Mouse (Mus musculus) kidney, embryonic 15.5 days (tissue): ENCODE results near the gene Rab11b. TPM values are rescaled to one million over a fixed set of nuclear protein-coding genes. Genes with fewer than 3 reads are reported as not detected.
A peak's percentile ranks its signal among the peaks of the same experiment; 100 is the strongest.

Experiments used
- ATAC-seq: fragments of 200-750 bp; cut with Nextera tagmentation; replicated peaks from 2 replicates; pipeline ENCODE4 v1.8.0; 2017; ENCODE audit warnings: moderate TSS enrichment; ENCODE audit not compliant: low FRiP score
- H3K27ac ChIP-seq: fragments of 300-500 bp; sonication (generic); 2 replicates; pipeline ENCODE4 v1.5.1; 2015; ENCODE audit warnings: mild to moderate bottlenecking, inconsistent platforms
- H3K27me3 ChIP-seq: fragments of 300-500 bp; sonication (generic); 2 replicates; pipeline ENCODE4 v1.6.1; 2015; ENCODE audit warnings: inconsistent platforms
- H3K36me3 ChIP-seq: fragments of 300-500 bp; sonication (generic); 2 replicates; pipeline ENCODE4 v1.6.1; 2015; ENCODE audit warnings: inconsistent platforms
- H3K4me1 ChIP-seq: fragments of 300-500 bp; sonication (generic); 2 replicates; pipeline ENCODE4 v1.6.1; 2015; ENCODE audit warnings: inconsistent platforms
- H3K4me2 ChIP-seq: fragments of 300-500 bp; sonication (generic); 2 replicates; pipeline ENCODE4 v1.6.1; 2015; ENCODE audit warnings: moderate library complexity, mild to moderate bottlenecking, inconsistent platforms
- H3K4me3 ChIP-seq: fragments of 300-500 bp; sonication (generic); replicated peaks from 2 replicates; pipeline ENCODE4 v1.5.1; 2015; ENCODE audit warnings: mild to moderate bottlenecking, inconsistent platforms
- H3K9ac ChIP-seq: fragments of 300-500 bp; sonication (generic); 2 replicates; pipeline ENCODE4 v1.6.1; 2015; ENCODE audit warnings: mild to moderate bottlenecking, inconsistent platforms
- H3K9me3 ChIP-seq: fragments of 300-500 bp; sonication (generic); replicated peaks from 2 replicates; pipeline ENCODE4 v1.6.1; 2016; ENCODE audit warnings: inconsistent platforms
- WGBS: fragments of 180-500 bp; shearing (Covaris S2); methylation state at CpG from one replicate; pipeline ENCODE4 v1.1.7; 2015; ENCODE audit warnings: mixed read lengths; 5-methylcytosine and 5-hydroxymethylcytosine counted together
- polyA plus RNA-seq: library from polyadenylated mRNA; unstranded; fragments of >200 nt; fragmentation: Nextera tagmentation; extraction: Ambion mirVana; gene quantifications from 2 replicates; pipeline ENCODE4 v1.2.1, GENCODE M21; 2015

The Rab11b gene
- polyA plus RNA-seq: 275 and 342 TPM in 2 replicates

DNA sequence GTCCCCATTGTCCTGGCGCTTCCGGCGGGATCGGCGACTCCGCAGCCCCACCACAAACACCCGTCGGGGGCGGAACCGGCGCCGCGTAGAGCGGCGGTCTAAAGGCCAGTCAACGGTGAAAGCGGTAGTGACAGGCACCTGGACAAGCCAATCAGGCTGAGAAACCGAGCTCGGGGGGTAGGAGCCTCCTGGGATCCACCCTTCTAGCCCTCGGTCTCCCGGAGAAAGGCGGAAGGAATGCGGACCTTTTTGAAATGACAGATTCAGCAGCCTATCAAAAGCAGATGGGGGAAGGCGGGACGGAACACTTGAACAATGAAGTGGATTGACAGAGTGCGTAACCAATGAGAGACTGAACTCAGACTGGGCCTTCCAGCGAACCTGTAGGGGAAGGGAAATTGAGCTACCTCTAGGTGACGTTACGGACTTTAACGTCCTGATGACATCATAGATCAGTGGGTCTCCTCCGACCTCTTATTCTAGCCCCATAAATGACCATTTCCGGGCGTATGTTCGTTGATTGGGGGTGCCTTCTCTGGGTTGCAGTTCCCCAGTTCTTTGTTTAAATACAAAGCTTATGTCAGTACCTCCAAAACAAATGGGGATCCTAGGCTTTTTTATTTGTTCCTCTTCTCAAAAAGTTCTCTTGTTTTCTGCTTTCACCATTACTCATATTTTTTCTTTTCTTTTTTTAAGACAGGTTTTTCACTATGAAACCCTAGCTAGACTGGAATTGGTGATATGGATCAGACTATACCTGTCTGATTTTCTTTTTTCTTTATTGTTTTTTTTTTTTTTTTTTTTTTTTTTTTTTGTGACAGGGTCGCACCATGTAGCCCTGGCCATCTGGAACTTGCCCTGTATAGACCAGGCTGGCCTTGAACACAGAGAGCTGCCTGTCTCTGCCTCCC lies at the start of gene Rab11b:
Rab11b (minus strand) TSS at position 276 of the 911 bp plus-strand sequence.
- ATAC-seq: peak; percentile 100
- H3K9ac ChIP-seq: peak within 1 kb of the TSS; percentile 89
- peak within 1 kb of the TSS; percentile 77 for H3K4me2 ChIP-seq
- H3K36me3 ChIP-seq: peaks cover 7% of the 10 kb centered on the region; the same call in 1 of the 2 replicates
- H3K27me3 ChIP-seq: no peaks in the 10 kb centered on the region
- H3K4me1 ChIP-seq: peaks cover 41% of the 10 kb centered on the region
- 3% methylated on average over 35 of the region's 35 CpGs for WGBS
- H3K27ac ChIP-seq: peak within 1 kb of the TSS; percentile 98
- H3K9me3 ChIP-seq: no peaks in the 10 kb centered on the region
- peak within 1 kb of the TSS; percentile 60 for H3K4me3 ChIP-seq

DNA sequence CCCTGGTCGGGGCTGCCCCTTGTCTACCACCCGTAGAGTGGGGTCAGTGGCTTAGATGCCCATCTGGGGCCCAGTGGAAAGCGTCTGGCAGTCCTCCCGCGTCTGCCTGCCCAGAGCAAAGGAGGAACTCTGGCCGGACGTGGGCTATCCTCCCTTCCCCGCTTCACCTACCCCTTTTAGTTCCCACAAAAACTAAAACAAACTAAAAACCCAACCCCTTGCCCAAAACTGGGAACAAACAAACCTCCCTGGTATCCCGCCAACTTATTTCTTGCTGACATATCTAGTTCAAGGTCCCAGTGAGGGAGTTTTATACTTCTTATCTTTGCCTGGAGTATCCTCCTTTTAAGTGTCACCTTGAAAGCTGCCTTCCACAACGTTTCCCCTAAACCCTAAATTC lies 47.9 kb upstream of the Rab11b start:
- Histone ChIP-seq H3K27me3 (no peaks in the 10 kb centered on the region), H3K27ac (no peak overlapping the region), H3K9ac (no peak overlapping the region), H3K9me3 (no peaks in the 10 kb centered on the region), H3K36me3 (no peaks in the 10 kb centered on the region), H3K4me3 (no peak overlapping the region), H3K4me1 (peaks cover 29% of the 10 kb centered on the region), H3K4me2 (0 out of 2 replicates have a peak overlapping the region, but pooled peaks have one; percentile 5)
- WGBS: 37% methylated on average over 10 of the region's 10 CpGs
- no peak for ATAC-seq

DNA sequence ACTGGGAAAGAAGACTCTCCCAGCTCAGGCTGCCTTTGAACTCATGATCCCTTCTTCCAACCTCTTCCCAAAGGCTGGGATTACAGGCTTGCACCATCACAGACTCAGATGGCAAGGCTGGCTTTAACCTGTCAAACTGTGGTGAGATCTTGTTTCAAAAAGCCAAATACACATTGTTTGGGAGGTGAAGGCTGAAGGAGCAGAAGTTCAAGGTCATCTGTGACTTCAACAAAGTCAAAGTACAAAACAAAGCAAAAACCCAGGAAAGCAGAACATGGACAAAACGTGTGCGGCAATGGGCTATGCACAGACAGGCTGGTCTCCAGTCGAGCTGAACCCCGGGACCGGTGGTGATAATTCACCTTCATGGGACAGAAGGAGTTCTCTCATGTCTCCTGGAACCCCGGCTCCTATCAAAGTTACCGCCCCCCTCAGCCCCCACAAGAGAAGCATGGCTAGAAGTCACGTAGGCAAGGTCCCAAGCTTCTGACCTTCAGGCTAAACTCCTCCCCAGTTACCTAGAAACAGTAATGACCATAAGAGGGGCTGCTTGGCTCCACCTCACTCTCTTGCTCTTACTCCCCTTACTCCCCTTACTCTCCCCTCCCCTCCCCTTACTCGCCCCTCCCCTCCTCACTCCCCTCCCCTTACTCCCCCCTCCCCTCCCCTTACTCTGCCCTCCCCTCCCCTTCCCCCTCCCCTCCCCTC lies 47.0 kb upstream of the Rab11b start:
- no peak for ATAC-seq
- H3K4me3 ChIP-seq: no peak overlapping the region
- 29% methylated on average over 9 of the region's 9 CpGs for WGBS
- H3K4me1 ChIP-seq: peaks cover 20% of the 10 kb centered on the region
- H3K9me3 ChIP-seq: no peaks in the 10 kb centered on the region
- no peak overlapping the region for H3K9ac ChIP-seq
- no peak overlapping the region for H3K4me2 ChIP-seq
- no peak overlapping the region for H3K27ac ChIP-seq
- H3K36me3 ChIP-seq: no peaks in the 10 kb centered on the region
- H3K27me3 ChIP-seq: no peaks in the 10 kb centered on the region

DNA sequence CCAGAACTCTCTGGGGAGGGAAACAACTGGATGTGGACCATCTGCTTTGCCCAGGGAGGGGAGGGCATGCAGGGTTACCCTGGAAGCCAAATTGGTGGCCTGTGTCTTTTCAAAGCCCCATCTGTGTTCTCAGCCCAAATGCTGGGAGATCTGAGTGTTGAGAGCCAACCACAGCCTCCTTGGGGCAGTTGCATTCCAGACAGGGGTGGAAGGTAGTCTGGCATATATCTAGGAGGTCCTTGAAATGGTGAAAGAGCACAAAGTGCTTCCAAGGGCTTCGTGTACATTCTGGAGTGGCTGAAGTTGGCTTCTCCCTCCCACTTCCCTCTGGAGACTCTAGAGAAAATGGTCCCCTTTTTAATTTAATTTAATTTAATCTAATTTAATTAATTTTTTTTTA lies 44.4 kb upstream of the Rab11b start:
- Histone ChIP-seq H3K27ac (no peak overlapping the region), H3K9me3 (no peaks in the 10 kb centered on the region), H3K4me1 (0 out of 2 replicates have a peak, but pooled peaks cover 3% of the 10 kb centered on the region), H3K4me3 (no peak overlapping the region), H3K27me3 (no peaks in the 10 kb centered on the region), H3K4me2 (no peak overlapping the region), H3K9ac (no peak overlapping the region), H3K36me3 (no peaks in the 10 kb centered on the region)
- no peak for ATAC-seq
- 50% methylated on average over 1 of the region's 1 CpGs for WGBS

DNA sequence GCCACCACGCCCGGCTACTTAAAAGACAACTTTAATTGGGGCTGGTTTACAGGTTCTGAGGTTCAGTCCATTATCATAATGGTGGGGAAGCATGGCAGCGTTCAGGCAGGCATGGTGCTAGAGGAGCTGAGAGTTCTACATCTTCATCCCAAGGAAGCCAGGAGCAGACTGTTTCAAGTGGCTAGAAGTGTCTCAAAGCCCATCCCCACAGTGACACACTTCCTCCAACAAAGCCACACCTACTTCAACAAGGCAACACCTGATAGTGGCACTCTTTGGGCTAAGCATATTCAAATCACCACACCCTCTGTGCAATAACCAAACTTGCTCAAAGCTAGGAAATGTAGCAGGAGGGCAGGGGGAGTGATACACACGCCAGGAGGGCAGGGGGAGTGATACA lies 43.9 kb upstream of the Rab11b start:
- Histone ChIP-seq H3K4me3 (no peak overlapping the region), H3K9ac (no peak overlapping the region), H3K4me1 (0 out of 2 replicates have a peak, but pooled peaks cover 3% of the 10 kb centered on the region), H3K27ac (no peak overlapping the region), H3K27me3 (no peaks in the 10 kb centered on the region), H3K9me3 (no peaks in the 10 kb centered on the region), H3K4me2 (no peak overlapping the region), H3K36me3 (no peaks in the 10 kb centered on the region)
- ATAC-seq: no peak
- 58% methylated on average over 4 of the region's 4 CpGs for WGBS

DNA sequence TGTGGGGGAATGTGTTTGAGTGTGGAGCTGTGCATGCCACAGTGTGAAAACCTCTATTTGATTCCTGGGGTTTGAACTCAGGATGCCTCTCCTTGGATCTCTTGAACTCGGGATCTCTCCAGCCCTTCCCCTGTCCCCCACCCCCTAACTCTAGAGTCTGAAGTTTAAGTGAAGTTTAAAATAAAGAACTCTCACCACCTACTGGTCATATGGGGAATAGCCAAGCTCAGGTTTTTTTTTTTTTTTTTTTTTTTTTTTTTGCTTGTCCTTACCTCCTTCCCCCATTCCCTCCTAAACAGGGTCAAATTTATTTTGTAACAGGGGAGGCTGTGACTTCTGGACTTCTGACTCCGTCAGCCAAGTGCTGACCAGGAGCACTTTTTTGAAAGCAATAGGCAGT lies 41.9 kb upstream of the Rab11b start:
- 5% methylated on average over 2 of the region's 2 CpGs for WGBS

DNA sequence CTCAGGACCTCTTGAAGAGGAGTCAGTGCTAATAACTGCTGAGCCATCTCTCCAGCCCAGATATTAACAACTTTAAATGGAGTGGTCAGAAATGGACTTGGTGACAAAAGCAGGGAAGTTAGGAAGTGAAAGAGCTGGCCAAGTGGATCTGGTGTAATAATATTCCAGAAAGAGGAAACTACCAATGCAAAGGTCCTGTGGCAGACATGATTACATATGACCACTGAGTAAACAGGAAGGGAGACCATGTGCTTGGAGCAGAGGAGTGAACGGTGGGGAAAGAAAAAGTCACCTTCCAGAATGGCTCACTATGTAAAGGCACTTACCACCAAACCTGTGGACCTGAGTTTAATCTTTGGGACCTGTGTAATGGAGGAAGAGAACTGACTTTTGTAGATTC lies 38.9 kb upstream of the Rab11b start:
- Histone ChIP-seq H3K27me3 (no peaks in the 10 kb centered on the region), H3K9me3 (no peaks in the 10 kb centered on the region), H3K9ac (no peak overlapping the region), H3K27ac (no peak overlapping the region), H3K4me2 (no peak overlapping the region), H3K36me3 (no peaks in the 10 kb centered on the region), H3K4me3 (no peak overlapping the region), H3K4me1 (no peaks in the 10 kb centered on the region)
- 48% methylated on average over 1 of the region's 1 CpGs for WGBS
- no peak for ATAC-seq

More for the DNA sequence above, 41.9 kb upstream of the Rab11b start:
- Histone ChIP-seq H3K9me3 (no peaks in the 10 kb centered on the region), H3K4me1 (no peaks in the 10 kb centered on the region), H3K27me3 (no peaks in the 10 kb centered on the region), H3K27ac (no peak overlapping the region), H3K4me2 (no peak overlapping the region), H3K4me3 (no peak overlapping the region), H3K36me3 (no peaks in the 10 kb centered on the region), H3K9ac (no peak overlapping the region)
- ATAC-seq: no peak

DNA sequence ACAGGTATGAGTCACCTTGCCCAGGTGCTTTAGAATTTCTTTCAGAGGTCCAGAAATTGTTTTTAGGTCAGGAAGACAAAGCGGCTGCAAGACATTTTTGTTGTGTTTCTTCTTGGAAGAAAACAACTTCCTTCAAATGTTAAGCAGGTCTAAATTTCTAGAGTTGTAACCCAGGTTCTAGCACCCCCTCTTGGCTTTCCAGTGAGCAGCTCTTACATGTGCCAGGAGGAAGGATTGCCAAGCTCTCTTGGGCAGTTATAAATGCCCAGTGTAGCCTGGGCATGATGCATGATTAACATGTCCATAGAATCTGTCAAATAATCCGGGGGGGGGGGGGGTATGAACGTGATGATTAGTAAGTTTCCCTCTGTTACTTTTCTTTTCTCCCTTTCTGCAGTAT lies 38.0 kb upstream of the Rab11b start:
- H3K9ac ChIP-seq: no peak overlapping the region
- no peak overlapping the region for H3K4me2 ChIP-seq
- no peaks in the 10 kb centered on the region for H3K9me3 ChIP-seq
- ATAC-seq: no peak
- H3K4me1 ChIP-seq: no peaks in the 10 kb centered on the region
- H3K27ac ChIP-seq: no peak overlapping the region
- H3K4me3 ChIP-seq: no peak overlapping the region
- H3K36me3 ChIP-seq: no peaks in the 10 kb centered on the region
- 55% methylated on average over 3 of the region's 3 CpGs for WGBS
- H3K27me3 ChIP-seq: no peaks in the 10 kb centered on the region

DNA sequence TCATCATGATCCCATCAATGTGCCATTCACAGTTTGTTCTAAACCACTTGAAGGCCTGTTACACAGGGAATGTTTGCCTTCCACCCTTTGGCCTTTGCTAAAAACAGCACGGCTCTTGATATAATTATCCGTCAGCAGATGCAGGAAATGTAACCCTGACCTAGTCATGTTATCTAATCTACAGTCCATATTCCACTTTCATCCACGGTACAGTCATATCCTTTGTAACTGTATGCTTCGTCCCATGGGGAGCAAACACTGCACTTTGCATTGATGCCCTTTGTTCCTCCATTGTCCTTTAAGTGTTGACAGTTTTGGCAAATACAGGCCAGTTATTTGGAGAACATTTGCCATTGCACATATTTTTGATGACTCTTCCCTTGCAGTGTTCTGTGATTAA lies 28.4 kb upstream of the Rab11b start:
- Histone ChIP-seq H3K27ac (no peak overlapping the region), H3K36me3 (no peaks in the 10 kb centered on the region), H3K9ac (no peak overlapping the region), H3K4me2 (no peak overlapping the region), H3K27me3 (peaks cover 7% of the 10 kb centered on the region; the same call in 1 of the 2 replicates), H3K4me3 (no peak overlapping the region), H3K9me3 (no peaks in the 10 kb centered on the region), H3K4me1 (no peaks in the 10 kb centered on the region)
- no peak for ATAC-seq
- 60% methylated on average over 4 of the region's 4 CpGs for WGBS

DNA sequence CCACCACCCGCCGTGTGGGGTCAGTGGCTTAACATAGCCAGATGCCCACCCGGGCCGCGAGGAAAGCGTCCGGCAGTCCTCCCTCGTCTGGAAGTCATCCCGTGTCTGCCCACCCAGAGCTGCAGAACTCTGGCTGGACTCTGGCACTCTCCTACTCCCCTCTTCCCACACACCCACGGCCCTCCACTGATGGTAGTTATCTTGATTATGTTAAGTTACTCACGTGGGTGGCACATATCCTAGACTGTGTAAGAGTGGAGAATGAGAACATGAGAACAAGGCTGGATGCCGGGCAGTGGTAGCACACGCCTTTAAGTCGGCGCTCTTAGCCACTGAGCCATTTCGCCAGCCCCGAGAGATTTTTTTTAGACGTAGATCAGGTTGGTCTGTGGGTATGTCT lies 26.0 kb upstream of the Rab11b start:
- no peak for ATAC-seq
- WGBS: 86% methylated on average over 18 of the region's 18 CpGs

DNA sequence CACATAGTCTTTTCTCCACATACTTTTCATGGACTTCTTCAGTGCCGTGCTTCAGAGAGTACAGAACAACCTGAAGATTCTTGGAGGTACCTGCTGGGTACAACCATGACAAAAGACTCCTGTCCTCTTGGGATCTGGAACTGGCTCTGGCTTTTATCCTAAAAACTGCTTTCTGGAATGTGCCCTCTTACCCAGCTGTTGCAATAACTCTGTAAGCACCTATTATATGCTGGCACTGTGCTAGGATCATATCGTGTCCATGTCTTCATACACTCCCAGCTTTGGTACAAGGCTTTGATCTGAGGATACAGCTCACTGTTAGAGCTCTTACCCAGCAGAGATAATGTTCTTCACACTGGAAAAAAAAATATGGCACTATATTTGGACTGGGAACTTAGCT lies 24.6 kb upstream of the Rab11b start:
- ATAC-seq: no peak
- no peak overlapping the region for H3K4me2 ChIP-seq
- 0 out of 2 replicates have a peak, but pooled peaks cover 3% of the 10 kb centered on the region for H3K27me3 ChIP-seq
- H3K27ac ChIP-seq: no peak overlapping the region
- no peaks in the 10 kb centered on the region for H3K9me3 ChIP-seq
- no peak overlapping the region for H3K9ac ChIP-seq
- H3K4me3 ChIP-seq: no peak overlapping the region
- H3K4me1 ChIP-seq: peaks cover 31% of the 10 kb centered on the region
- WGBS: 89% methylated on average over 2 of the region's 2 CpGs
- no peaks in the 10 kb centered on the region for H3K36me3 ChIP-seq

More for the DNA sequence above, 26.0 kb upstream of the Rab11b start:
- Histone ChIP-seq H3K27ac (no peak overlapping the region), H3K9ac (no peak overlapping the region), H3K36me3 (no peaks in the 10 kb centered on the region), H3K4me3 (no peak overlapping the region), H3K27me3 (0 out of 2 replicates have a peak, but pooled peaks cover 3% of the 10 kb centered on the region), H3K9me3 (no peaks in the 10 kb centered on the region), H3K4me2 (no peak overlapping the region), H3K4me1 (peaks cover 17% of the 10 kb centered on the region)

DNA sequence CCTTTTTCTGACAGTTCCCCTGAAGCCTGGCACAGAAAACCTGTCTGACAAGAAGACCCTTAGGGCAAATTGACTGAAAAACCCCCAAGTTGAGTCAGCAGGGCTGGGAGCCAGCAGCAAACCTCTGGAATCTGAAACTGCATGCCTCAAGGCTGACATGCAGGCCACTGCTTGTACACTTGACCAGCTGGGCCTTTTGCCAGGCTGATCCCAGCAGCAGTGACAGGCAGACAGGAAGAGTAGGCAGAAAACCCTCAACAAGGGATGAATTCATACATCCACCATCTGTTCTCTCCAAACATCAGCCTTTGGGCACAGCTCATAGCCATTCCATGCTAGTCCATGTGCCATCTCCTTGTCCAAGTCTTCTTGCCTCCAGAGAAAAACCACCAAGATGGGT lies 23.1 kb upstream of the Rab11b start:
- H3K27me3 ChIP-seq: 0 out of 2 replicates have a peak, but pooled peaks cover 3% of the 10 kb centered on the region
- no peak overlapping the region for H3K4me2 ChIP-seq
- no peak for ATAC-seq
- H3K27ac ChIP-seq: no peak overlapping the region
- no peak overlapping the region for H3K9ac ChIP-seq
- peaks cover 46% of the 10 kb centered on the region for H3K4me1 ChIP-seq
- H3K36me3 ChIP-seq: no peaks in the 10 kb centered on the region
- H3K4me3 ChIP-seq: no peak overlapping the region
- no peaks in the 10 kb centered on the region for H3K9me3 ChIP-seq
